Mouse (Mus musculus): Measurements from ENCODE around the gene Nr3c2. TPM values are rescaled to one million over a fixed set of nuclear protein-coding genes. Genes with fewer than 3 reads are reported as not detected.

Gene Nr3c2
- total RNA-seq (2017) = 1.9 to 2.3 TPM (median 2.3 TPM) in 3 replicates

GRCm38 (mm10) chr8:76899411-76900154 lies at the start of gene Nr3c2:
Nr3c2 (plus strand) TSS chr8:76899442.
- no peak for ATAC-seq (replicated peaks; ENCODE audit: insufficient number of reproducible peaks, low FRiP score, low TSS enrichment, poor library complexity, severe bottlenecking)

GRCm38 (mm10) chr8:76858534-76858933 lies 40.7 kb upstream of the Nr3c2 start:
- no peak for ATAC-seq (replicated peaks; ENCODE audit: insufficient number of reproducible peaks, low FRiP score, low TSS enrichment, poor library complexity, severe bottlenecking)

GRCm38 (mm10) chr8:76859709-76860108 lies 39.5 kb upstream of the Nr3c2 start:
- no peak for ATAC-seq (replicated peaks; ENCODE audit: insufficient number of reproducible peaks, low FRiP score, low TSS enrichment, poor library complexity, severe bottlenecking)

GRCm38 (mm10) chr8:76863066-76863465 lies 36.2 kb upstream of the Nr3c2 start:
- no peak for ATAC-seq (replicated peaks; ENCODE audit: insufficient number of reproducible peaks, low FRiP score, low TSS enrichment, poor library complexity, severe bottlenecking)

GRCm38 (mm10) chr8:76876809-76877208 lies 22.4 kb upstream of the Nr3c2 start:
- ATAC-seq (replicated peaks; ENCODE audit: insufficient number of reproducible peaks, low FRiP score, low TSS enrichment, poor library complexity, severe bottlenecking) = no peak

- ATAC-seq (replicated peaks; ENCODE audit: insufficient number of reproducible peaks, low FRiP score, low TSS enrichment, poor library complexity, severe bottlenecking) = no peak
Measured at GRCm38 (mm10) chr8:76897050-76897449, 2.2 kb upstream of the Nr3c2 start.

- no peak for ATAC-seq (replicated peaks; ENCODE audit: insufficient number of reproducible peaks, low FRiP score, low TSS enrichment, poor library complexity, severe bottlenecking)
Measured at GRCm38 (mm10) chr8:76898721-76899410, 376 bp upstream of the Nr3c2 start.

GRCm38 (mm10) chr8:76900155-76901141 lies 1.2 kb downstream of the Nr3c2 start:
- ATAC-seq (replicated peaks; ENCODE audit: insufficient number of reproducible peaks, low FRiP score, low TSS enrichment, poor library complexity, severe bottlenecking) = no peak

- ATAC-seq (replicated peaks; ENCODE audit: insufficient number of reproducible peaks, low FRiP score, low TSS enrichment, poor library complexity, severe bottlenecking) = peak; percentile 96
Measured at GRCm38 (mm10) chr8:76901430-76902204, 2.4 kb downstream of the Nr3c2 start.

- no peak for ATAC-seq (replicated peaks; ENCODE audit: insufficient number of reproducible peaks, low FRiP score, low TSS enrichment, poor library complexity, severe bottlenecking)
Measured at GRCm38 (mm10) chr8:76902205-76903078, 3.2 kb downstream of the Nr3c2 start.

GRCm38 (mm10) chr8:76911206-76911605 lies 12.0 kb downstream of the Nr3c2 start:
- ATAC-seq (replicated peaks; ENCODE audit: insufficient number of reproducible peaks, low FRiP score, low TSS enrichment, poor library complexity, severe bottlenecking) = no peak

GRCm38 (mm10) chr8:76912678-76913077 lies 13.4 kb downstream of the Nr3c2 start:
- no peak for ATAC-seq (replicated peaks; ENCODE audit: insufficient number of reproducible peaks, low FRiP score, low TSS enrichment, poor library complexity, severe bottlenecking)

- no peak for ATAC-seq (replicated peaks; ENCODE audit: insufficient number of reproducible peaks, low FRiP score, low TSS enrichment, poor library complexity, severe bottlenecking)
Measured at GRCm38 (mm10) chr8:76913207-76913606, 14.0 kb downstream of the Nr3c2 start.

GRCm38 (mm10) chr8:76915260-76915659 lies 16.0 kb downstream of the Nr3c2 start:
- ATAC-seq (replicated peaks; ENCODE audit: insufficient number of reproducible peaks, low FRiP score, low TSS enrichment, poor library complexity, severe bottlenecking) = no peak

- ATAC-seq (replicated peaks; ENCODE audit: insufficient number of reproducible peaks, low FRiP score, low TSS enrichment, poor library complexity, severe bottlenecking) = no peak
Measured at GRCm38 (mm10) chr8:76919546-76919945, 20.3 kb downstream of the Nr3c2 start.

- no peak for ATAC-seq (replicated peaks; ENCODE audit: insufficient number of reproducible peaks, low FRiP score, low TSS enrichment, poor library complexity, severe bottlenecking)
Measured at GRCm38 (mm10) chr8:76924150-76924549, 24.9 kb downstream of the Nr3c2 start.

GRCm38 (mm10) chr8:76928326-76928725 lies 29.1 kb downstream of the Nr3c2 start:
- no peak for ATAC-seq (replicated peaks; ENCODE audit: insufficient number of reproducible peaks, low FRiP score, low TSS enrichment, poor library complexity, severe bottlenecking)

All from monocyte, adult 5-6 weeks (primary cell).